Mouse (Mus musculus): Measurements from ENCODE around the gene Rbms2. TPM values are rescaled to one million over a fixed set of nuclear protein-coding genes. Genes with fewer than 3 reads are reported as not detected.

Gene Rbms2
- total RNA-seq, 2 experiments from 2014 or later = 10.7 to 11.6 TPM

DNA sequence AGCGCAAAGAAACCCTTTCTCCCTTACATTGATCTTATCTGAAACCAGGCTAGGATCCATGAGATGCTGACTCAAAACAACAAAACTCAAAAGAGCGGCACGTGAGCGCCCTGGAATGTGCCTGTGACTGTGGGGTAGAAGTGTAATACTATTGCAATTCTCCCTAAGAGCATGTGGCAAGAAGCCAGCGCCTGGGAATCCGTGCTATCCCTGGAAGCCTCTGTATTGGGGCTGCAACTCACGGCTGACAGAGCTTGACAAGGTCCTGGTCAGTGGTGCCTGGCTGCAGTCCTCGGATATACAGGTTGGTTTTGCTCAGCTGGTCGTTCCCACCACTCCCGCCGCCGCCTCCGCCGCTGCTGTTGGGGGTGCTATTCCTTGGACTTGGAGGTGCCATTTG lies 29.2 kb downstream of the Rbms2 start:
- DNase-seq (ENCODE audit: extremely low spot score in 1 of 2, low spot score in 2 of 2) = peak in 1 of 2 experiments; percentile 69
- intact Hi-C loops (cut with DNase I) = no loop called here

DNA sequence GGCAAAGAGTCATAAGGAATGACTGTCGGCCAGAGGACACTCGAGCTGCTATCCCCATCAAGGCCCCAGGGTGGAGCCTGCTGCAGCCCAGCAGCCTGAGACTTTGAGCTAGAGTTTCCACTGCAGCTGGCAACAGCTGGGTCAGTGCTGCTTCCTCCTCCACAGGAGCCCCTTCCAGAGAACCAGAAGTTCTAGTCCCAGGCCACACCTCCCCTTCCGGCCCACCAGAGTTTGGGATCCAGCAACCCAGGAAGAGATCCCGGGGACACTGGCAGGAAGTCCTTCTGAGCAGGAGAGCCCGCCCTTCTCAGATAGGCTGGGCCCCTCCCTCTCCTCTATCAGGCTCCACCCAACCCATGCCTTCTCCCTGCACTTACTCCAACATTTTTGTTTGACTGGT lies 30.5 kb downstream of the Rbms2 start:
- intact Hi-C loops (cut with DNase I) = no loop called here
- DNase-seq (ENCODE audit: extremely low spot score in 1 of 2, low spot score in 2 of 2) = peak in 1 of 2 experiments; percentile 90

DNA sequence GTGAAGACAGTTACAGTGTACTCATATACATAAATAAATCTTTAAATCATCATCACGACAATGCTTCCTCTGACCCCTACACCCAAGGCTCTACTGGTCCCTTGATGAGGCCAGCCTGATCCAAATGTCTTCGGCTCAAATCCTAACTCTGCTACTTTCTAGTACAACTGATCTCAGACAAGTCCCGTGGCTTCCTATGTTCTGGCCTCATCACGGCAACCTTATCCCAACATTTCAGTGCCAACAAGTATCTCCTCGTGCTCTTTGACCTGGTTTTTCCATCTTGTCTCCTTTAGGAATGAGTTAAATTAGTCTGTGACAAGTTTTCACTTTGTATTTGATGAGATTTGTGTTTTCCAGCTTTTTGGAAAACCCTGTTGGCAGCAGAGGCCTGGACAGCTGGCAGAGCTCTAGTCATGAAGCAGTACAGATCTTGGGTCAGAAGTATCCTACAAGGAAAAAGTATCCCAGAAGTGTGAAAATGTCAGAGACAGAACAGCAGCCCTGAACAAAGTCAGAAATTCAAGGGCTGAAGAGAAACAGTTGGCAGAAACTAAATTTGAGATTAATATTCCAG lies 31.2 kb downstream of the Rbms2 start:
- intact Hi-C loops (cut with DNase I) = no loop called here
- no peak for DNase-seq (ENCODE audit: extremely low spot score in 1 of 2, low spot score in 2 of 2)

DNA sequence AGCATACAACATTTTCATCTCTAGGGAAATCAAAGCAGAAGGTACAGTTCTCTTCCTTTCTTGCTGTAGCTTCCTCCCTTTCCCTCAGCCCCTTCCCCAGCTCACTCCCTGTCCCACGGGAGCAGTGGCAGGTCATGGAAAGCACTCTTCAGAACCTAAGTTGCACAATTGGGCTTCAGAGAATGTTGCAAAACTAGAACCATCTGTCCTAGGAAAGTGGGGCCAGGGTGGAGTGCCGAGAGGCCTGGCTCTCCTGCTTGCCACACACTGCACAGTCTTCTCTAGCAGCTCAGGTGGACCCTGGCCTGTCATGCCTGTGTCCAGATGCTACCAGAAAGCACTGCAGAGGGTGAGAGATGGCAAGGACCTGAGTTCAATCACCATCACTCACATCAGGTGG lies 35.1 kb downstream of the Rbms2 start:
- intact Hi-C loops (cut with DNase I) = no loop called here

DNA sequence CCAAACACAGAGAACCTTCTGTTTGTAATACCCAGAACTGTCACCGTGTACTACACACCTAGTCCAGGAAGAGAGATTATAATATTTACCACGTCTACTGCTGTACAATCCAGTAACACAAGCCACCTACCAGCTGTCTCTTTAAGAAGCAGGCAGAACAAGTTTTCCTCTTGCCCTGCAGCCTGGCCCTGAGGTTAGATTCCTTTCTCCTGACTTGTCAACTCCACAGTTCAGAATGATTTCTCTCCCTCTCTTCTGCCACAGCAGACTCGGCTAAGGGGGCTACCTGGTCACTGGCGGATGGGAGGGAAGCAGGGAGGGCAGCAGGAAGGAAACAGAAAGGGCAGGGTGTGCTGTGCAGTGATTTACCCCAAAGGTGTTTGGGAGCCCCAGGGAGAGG lies 36.4 kb downstream of the Rbms2 start:
- no peak for DNase-seq (ENCODE audit: extremely low spot score in 1 of 2, low spot score in 2 of 2)
- intact Hi-C loops (cut with DNase I) = loop anchor here (2.0 kb wide), 1 partner anchor 45 kb away; no protein-coding TSS in a partner anchor

More for the DNA sequence above, 35.1 kb downstream of the Rbms2 start:
- no peak for DNase-seq (ENCODE audit: extremely low spot score in 1 of 2, low spot score in 2 of 2)

DNA sequence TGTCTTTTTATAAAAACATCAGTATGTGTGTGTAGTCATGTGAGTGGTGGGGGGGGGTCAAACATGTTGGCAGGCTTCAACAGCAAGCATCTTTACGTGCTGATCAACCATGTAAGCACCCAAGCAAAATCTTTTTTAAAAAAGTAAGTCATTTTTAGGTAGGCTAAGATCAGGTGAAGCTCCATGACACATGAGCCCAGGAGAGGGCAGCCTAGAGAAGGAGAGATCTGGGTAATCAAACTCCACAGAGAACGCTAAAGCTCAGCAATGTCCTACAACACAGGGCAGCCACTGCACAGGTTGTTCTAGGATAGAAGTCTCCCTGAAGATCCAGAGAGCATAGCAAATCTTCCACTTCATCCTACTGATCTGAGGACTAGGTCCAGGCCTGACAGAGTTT lies 37.9 kb downstream of the Rbms2 start:
- DNase-seq (ENCODE audit: extremely low spot score in 1 of 2, low spot score in 2 of 2) = no peak
- intact Hi-C loops (cut with DNase I) = loop anchor here (2.0 kb wide), 1 partner anchor 47 kb away; no protein-coding TSS in a partner anchor

DNA sequence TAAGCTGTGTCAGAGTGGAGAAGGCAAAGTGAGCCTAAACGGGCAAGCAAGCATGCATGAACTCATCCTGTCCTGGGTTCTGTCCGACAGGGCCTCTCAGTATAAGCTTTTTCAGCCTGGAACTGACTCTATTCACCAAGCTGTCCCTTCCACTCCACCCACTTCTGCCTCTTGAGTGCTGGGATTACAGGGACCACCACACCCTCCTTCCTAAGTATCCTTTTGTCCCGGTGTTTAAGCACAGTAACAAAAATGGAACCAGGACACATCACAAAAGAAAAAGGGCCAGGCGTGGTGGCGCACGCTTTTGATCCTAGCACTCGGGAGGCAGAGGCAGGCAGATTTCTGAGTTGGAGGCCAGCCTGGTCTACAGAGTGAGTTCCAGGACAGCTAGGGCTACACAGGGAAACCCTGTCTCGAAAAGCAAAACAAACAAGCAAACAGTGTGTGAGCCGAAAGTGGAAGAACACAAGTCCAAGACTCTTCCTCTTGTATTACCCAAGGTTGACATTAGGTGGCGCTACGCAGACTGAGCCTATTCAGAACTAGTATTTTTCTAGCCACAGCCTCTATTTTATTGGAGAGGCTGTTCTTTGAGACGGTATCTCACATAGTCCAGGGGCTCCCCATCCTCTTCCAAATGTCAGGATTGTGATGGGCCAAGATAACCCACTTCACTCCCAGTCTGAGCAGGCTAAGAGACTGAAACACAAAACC lies 39.7 kb downstream of the Rbms2 start:
- peak in 1 of 2 experiments; percentile 46 for DNase-seq (ENCODE audit: extremely low spot score in 1 of 2, low spot score in 2 of 2)
- intact Hi-C loops (cut with DNase I) = no loop called here

DNA sequence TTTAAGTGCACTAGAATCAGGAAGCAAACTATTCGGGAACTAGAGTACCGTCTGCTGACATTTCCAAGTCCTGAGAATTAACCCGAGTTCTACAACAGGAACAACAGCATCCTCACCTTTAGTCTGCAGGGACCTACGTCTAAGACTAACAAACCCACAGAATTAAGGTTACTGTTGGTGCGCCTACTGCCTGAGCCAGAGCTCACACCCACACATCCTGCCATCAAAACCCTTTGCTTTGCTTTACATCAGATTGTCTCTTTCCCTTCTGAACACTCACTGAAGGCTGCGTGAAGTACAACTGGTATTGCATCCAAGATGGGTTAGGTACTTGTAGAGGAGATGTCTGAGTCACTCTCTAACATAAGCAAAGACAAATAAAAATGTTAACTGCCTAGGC lies 44.7 kb downstream of the Rbms2 start:
- DNase-seq (ENCODE audit: extremely low spot score in 1 of 2, low spot score in 2 of 2) = no peak
- intact Hi-C loops (cut with DNase I) = no loop called here

DNA sequence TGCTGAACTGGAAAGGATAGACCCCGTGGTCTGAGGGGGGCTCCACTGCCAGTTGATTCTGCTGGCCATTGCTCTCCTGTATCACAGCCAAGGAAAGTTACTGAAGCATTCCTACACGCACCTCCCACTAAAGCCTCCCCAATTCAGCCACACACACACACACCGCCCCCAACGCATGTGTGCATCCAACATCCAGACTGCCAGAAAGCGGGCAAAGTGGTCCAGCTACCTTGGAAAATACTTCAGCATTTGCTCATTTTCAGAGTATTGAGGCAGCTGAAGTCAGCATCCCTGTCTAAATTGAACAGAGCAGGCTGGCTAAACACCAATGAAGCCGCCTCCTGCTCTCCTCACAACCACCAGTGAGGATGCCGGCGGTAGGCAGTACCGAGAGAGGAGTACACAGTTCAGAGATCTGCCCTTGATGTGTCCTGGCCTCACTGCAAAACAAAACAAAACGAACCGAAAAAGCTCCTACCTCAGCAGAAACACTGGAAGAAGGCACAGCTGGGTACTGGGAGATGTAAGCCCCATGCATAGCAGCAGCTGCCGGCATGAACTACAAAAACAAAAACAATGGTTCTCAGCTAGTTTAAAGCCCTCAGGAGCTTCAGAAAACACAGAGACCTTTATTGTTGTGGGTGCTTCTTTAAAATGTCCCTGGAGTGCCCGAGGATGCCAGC lies 46.3 kb downstream of the Rbms2 start:
- peak; percentile 40 to 44 for DNase-seq (ENCODE audit: extremely low spot score in 1 of 2, low spot score in 2 of 2)
- intact Hi-C loops (cut with DNase I) = no loop called here

DNA sequence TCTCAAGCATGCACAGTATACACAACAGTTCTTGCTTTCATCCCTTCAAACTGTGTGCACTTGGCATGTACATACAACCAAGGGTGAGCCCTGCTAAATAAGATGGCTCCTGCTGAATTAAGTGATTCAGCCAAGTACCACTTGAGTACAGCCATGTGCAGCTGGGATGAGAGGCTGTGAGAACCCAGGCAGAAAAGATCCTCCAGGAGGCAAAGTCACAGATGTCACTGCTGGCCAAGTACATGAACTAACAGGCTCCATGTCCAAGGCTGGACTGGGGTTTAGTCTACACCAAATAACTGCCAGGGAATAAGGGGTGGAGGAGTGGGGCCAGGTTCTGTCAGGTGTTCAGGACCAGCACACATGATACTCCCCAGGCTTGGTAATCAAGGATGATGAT lies 48.3 kb downstream of the Rbms2 start:
- intact Hi-C loops (cut with DNase I) = no loop called here
- no peak for DNase-seq (ENCODE audit: extremely low spot score in 1 of 2, low spot score in 2 of 2)

DNA sequence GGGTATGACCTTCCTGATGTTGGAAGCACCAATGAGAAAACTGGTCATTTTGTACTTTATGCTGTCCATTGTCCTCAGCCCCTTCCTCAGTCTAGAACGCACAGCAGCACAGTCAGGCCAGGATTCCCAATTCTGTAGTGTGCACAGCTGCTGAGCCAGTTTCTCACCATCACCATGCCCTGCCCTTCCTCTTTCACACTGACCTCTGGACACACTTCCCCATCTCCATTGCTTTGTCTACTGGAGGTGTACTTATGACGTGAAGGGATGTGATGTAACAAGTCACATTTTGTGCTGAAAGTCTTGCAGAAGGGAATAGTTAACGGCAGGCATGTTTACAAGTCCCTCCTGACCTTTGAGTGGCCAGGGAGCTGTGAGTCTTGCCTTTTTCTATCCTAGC lies 48.8 kb downstream of the Rbms2 start:
- intact Hi-C loops (cut with DNase I) = no loop called here
- DNase-seq (ENCODE audit: extremely low spot score in 1 of 2, low spot score in 2 of 2) = no peak

DNA sequence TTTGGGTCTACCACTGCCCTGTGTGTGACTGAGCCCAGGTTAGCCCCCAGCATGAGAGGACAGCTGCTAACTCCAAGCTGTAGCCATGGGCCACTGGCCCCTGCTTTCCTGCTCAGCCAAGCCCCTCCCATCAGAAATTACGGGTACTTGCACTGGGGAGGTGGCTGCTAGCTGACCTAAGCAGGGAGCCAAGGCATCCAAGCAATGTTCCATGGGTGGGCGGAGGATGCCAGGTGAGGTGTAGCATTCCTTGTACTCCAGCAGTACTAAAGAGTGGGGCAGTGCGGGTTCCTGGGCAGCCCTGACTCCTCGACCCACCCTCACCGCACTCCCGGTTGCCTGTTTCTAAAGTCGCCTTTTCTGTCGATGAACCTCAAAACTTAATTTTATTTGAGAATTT lies 52.0 kb downstream of the Rbms2 start:
- intact Hi-C loops (cut with DNase I) = no loop called here
- no peak for DNase-seq (ENCODE audit: extremely low spot score in 1 of 2, low spot score in 2 of 2)

DNA sequence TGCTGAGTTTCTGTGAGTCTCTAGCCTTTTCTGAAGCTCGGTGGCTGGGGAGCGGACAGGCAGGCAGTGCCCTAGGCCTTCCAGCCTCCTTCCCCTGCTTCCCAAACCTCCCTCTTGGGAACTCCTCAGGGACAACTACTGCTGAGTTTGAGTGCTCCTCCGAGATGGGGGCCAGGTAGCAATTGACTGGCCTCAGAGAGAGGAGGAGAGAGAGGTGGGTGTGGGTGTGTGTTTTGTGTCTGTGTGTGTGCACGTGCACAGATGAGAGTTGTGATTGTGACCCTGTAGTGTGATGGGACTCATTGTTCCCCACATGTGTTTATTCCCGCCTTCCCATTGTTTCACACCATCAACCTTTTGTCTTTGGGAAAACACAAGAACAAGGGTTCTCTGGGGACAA lies 52.6 kb downstream of the Rbms2 start:
- intact Hi-C loops (cut with DNase I) = no loop called here
- DNase-seq (ENCODE audit: extremely low spot score in 1 of 2, low spot score in 2 of 2) = no peak

DNA sequence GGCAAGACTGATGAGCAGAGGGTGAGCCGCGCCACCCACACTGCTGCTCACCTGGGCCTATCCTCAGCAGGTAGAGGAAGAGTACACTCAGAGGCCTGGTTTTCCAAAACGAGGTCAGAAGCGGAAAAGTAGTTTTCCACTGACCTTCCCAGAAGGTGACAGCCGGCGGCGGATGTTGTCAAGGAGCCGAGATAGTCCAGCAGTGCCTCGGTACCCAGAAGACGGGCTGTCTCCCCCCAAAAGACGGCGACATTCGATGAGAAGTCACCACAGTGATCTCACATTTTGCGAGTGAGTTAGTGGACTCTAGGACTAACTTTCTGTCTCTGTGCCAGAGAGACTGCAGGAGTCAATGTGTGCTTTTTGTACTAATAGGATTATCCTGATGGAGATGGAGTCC lies 54.1 kb downstream of the Rbms2 start:
- intact Hi-C loops (cut with DNase I) = no loop called here
- no peak for DNase-seq (ENCODE audit: extremely low spot score in 1 of 2, low spot score in 2 of 2)

DNA sequence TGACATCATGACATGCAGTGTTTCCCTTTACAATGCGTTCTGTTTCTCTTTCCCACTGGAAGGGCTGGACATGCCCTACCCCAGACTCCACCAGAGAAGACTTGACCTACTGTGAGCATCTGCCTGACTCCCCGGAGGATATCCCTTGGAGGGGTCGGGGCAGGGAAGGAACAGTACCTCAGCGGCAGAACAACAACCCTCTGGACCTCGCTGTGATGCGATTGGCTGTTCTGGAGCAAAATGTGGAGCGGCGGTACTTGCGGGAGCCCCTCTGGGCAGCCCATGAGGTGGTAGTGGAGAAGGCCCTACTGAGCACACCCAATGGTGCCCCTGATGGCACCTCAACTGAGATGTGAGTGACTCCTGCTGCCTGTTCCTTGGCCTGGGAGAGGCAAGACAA lies 55.3 kb downstream of the Rbms2 start:
- intact Hi-C loops (cut with DNase I) = no loop called here
- DNase-seq (ENCODE audit: extremely low spot score in 1 of 2, low spot score in 2 of 2) = no peak

DNA sequence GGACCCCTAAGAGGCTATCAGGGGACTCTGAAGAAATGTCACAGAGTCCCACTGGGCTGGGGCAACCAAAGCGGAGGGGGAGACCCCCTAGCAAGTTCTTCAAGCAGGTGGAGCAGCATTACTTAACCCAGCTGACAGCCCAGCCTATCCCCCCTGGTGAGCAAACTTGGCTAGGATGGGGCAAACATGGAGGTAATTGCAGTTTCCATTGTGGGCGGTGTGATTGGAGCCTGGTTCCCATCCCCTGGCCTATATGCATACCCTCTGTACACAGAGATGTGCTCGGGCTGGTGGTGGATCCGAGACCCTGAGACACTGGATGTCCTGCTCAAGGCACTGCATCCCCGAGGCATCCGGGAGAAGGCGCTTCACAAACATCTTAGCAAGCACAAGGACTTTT lies 56.3 kb downstream of the Rbms2 start:
- intact Hi-C loops (cut with DNase I) = no loop called here

DNA sequence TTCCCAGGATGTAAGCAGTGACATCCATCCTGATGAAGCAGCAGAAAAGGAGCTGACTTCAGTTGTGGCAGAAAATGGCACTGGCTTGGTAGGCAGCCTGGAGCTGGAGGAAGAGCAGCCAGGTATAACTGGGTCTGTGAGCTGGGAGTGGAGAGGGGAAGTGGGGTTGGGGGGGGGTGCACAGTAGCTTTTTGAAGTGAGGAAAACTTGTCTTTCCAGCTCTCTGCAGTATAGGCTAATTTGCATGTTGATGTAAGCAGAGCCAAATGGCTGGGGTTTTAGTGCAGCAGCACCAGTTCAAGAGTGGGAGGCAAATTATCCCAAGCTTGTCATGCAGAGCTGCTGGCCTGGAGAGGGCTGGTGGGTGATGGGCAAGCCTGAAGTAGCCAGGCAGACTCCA lies 68.9 kb downstream of the Rbms2 start:
- intact Hi-C loops (cut with DNase I) = no loop called here
- DNase-seq (ENCODE audit: extremely low spot score in 1 of 2, low spot score in 2 of 2) = no peak

More for the DNA sequence above, 56.3 kb downstream of the Rbms2 start:
- DNase-seq (ENCODE audit: extremely low spot score in 1 of 2, low spot score in 2 of 2) = no peak

DNA sequence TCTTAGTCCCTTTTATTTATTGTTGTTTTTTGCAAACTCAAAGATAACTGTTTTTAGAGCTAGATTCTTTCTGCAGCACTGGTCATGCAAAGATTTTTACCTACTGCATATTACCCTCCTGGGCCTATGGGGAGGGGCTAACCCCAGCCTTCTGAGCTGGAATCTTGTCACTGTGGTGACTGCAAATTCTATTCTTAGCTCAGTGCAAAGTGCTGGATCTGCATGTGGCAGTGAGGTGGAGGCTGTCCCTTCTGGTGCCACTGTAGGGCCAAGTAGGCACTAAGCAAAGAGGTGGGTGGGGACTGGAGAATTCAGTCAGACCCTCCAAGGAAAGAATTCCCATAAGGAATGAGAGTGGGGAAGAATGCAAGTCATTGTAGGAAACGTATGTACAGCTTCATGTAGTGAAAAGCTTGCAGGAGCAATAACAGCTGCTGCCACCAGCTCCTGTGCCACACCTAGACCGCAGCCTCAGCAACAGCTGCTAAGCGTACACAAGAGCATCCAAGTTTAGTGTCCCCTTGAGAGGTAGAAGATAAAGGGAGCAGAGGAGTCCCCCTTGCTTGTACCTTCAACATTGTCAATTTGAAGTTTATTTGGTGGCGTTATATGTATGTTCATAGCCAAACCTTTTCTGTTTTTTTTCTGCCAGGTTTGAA lies 69.9 kb downstream of the Rbms2 start:
- no peak for DNase-seq (ENCODE audit: extremely low spot score in 1 of 2, low spot score in 2 of 2)
- intact Hi-C loops (cut with DNase I) = no loop called here

DNA sequence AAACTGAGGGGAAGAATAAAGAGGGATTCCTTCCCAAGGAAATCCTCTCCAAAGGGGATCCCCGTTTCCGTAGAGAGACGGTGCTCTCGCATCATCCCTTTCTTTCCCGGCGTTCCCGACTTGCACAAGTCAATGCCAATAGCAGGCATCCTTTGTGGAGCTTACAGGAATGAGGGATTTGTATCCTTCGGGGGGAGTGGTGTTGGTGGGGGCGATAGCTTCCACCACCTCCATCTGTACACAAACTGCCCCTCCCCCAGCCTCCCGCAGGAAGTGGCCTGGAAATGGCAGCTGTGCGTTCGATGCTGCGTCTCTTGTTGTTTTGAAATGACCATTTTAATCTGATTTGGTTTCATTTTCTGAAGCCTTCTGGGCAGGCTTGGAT lies 82.5 kb downstream of the Rbms2 start:
- intact Hi-C loops (cut with DNase I) = no loop called here

More for the DNA sequence above, 82.5 kb downstream of the Rbms2 start:
- peak in 1 of 2 experiments; percentile 86 for DNase-seq (ENCODE audit: extremely low spot score in 1 of 2, low spot score in 2 of 2)

Data from left cerebral cortex, postnatal 10 days (tissue).